Mouse (Mus musculus) monocyte, adult 2 months (primary cell): ENCODE measurements around the gene Spock3.
"Not testable (repeated sequence)": the region's sequence is repeated elsewhere in the genome, so short reads cannot be mapped to it uniquely, and the experiment has no call there.

Source experiments
- DNase-seq, 2 experiments: peaks; one replicate each; pipeline ENCODE4 v3.0.0; 2022; ENCODE audit warnings: low spot score in 2 of 2, low read depth in 1 of 2

Spock3 gene

DNA sequence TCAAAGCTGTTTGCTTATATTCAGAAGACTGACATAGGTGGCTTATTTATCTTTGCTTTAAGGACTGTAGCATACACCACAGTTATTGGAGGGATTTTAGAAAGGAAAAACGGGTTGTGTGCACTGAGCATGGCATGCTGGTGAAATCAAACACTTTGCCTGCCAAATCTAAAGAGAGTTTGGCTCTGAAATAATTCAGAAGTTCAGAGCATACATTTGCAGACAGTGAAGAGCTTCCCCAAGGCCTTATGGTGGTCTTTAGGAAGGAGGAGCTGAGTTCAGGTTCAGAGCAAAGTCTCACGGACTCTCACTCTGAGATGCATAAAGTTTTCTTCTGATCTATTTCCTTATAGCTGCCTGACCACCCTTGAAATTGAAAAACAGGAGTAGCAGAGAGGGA lies at the start of gene Spock3:
Spock3 (plus strand) TSS at position 301 of the 400 bp plus-strand sequence.
- DNase-seq, result no peak

DNA sequence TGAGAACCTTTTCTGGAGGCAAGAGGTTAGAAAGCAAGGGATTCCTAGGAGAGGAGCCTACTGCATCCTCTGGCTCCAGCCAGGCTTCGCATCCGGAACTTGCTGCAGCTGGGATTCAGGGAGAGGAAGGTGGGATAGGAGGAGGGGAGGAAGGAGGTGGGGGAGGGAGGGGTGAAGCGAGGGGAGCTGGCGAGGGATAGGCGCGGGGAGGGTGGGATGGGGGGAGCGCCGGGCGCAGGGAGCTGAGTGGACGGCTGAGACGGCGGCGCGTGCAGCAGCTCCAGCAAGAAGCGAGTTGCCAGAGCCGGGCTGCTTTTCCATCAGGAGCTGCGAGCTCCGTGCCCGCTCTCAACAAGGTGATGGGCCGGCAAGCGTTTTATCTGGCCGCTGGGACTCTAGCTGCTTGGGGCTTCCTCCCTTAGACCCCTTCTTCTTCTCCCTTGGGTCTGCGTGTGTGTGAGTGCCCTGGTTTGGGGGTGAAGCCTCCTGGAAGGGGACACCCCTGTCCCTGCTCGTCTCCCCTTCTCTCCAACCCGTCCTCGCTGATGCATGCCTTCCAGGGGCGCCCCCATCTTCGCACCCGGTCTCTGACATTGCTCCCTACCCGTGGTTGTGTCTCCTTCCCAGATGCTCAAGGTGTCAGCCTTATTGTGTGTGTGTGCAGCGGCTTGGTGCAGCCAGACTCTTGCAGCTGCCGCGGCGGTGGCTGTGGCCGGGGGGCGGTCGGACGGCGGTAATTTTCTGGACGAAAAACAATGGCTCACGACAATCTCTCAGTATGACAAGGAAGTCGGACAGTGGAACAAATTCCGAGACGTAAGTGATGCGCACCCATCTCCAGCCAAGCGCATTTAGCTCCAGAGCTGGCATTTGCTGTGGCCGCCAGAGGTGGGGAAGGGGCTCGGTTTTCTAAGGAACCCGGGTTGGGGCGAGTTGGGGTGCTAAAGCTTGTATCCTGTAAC lies 645 bp downstream of the Spock3 start:
- DNase-seq, result no peak

DNA sequence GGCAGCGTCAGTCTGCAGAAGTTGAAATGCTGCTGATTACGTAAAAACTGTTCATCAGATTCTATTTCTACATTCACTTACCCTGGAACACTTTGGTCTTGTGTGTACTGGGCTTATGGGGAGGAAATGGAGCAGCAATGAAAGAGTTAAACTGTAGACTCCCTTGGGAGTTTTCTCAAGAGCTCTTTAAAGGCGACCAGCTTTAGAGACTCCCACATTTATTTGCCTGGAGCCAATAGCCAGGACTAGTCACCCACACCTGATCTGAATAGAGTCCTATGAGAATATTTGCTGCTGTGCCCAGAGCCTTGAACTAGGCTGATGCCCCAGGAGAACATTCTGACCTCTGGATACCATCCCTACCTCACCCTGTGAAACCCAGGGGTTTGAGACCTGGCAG lies 1.7 kb downstream of the Spock3 start:
- DNase-seq, result no peak

DNA sequence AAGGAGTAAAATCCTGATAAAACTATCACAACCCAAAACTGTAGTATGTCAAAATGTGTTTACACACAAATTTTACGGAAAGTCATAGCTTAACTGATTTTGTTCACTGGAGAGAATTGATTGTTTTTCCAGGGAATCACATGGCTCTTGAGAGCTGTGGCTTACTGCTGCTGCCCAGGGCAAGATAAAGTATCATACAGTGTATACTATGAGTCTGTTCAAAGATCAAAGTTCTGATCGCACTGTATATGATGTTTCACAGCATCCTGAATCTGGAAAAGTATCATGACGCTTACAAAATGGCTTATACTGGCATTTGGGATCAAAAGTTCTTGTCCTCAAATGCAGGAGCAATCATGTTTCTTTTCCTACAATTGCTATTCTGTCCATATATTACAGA lies 11.8 kb downstream of the Spock3 start:
- no peak for DNase-seq

DNA sequence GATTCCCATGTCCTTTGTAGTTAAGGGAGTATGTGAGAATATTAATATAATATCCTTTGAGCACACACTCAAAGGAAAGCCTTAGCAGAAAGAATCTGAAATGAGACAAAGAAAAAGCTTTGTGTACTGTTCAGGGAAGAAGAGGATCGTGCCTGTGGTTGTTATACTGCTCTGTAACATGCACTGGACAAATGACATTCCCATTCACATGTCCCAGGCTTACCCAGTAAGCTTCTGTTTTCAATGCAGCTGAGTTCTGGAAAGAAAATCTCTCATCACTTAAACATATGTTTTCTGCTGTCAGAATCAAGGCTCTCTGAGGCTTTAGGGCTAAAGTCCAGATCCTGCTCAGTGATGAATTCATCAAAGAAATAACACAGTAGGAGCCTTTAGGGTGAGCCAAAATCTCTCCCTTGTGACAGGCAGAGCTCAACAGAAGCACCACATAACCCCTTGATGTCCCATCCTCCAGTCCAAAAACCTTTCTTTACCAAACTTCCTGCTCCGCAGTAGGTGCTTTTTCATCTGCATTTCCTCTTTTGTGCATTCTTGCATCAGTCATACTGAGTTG lies 19.1 kb downstream of the Spock3 start:
- no peak for DNase-seq

DNA sequence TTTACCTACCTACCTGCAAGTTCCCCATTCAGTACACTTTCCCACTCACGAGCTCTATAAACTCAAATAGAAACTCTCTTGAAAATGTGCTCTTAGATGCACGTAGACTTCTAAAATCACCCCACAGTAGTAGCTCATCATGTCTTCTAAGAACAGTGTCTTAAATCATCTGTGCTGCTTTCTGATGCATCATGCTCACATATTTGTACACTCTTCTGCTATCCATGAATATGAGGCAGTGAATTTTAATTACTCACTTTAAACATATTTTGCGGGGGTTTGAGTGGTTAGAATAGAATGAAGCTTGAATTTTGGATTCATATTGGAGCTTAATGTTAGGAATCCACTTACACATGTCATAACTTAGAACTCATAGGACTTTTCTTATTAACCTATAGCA lies 138.2 kb downstream of the Spock3 start:
- no peak for DNase-seq

DNA sequence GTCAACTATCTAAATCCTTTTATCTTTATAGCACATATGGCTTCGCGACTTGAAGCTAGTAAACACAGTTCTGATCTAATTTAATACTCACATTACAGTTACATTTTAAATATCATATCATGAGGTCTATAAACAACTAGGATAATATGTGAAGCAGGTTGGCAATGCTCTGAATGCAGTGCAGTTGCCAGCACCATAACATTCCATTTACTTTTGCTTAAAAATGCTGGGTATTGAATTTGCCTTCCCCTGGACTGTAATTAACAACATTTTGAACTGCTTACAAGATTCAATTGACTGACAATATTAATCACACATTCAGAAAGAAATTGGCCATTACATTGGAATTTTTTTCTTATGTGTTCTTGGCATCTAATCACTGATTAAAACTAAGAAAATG lies 147.4 kb downstream of the Spock3 start:
- no peak for DNase-seq

DNA sequence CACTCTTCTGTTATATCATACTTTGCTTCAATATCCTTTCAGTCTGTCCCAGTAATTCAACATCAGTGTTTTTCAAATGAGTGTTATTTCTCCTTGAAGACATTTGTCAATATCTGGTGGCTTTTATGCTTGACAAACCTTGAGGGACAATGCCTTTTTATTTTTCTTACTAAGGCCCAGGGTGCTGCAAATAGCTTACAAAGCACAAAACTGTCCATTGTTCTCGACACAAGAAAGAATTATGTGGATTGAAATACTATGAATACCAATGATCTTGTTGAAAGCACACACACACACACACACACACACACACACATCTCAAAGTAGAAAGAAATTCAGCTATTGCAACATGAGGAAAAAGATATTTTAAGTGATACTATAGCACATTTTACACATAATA lies 159.0 kb downstream of the Spock3 start:
- no peak for DNase-seq

DNA sequence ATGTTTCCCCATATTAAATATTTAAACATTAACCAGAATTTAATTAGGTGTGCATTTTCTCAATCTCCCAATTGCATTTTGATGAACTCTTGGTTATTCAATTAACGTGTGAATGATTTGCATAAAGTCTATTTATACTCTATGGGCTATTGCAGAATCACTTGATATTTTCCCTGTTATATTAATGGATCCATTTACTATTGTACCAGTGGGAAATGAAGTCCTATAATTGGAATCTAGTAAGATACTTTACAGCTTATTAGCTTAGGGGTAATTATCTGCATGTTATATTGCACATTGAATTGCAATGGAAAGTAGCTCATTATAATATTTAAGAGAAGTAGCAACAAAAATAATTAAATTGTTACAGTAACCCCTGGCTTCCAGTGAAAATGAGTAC lies 162.1 kb downstream of the Spock3 start:
- no peak for DNase-seq

DNA sequence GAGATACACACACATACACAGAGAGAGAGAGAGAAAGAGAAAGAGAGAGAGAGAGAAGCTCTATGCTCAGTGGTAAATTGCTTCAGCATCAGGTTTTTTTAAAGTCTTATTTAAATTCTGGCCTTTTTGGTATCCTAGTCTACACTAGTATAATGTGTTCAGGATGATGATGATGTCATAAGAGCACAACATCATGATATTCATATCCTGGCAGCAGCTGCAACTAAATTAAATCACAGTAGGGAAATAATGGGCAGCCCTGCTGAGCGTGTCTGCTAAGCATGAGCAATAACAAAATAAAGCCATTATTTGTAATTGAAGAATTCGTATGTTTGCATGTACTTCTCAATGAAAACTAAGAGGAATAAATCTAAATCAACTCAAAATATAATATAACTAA lies 169.7 kb downstream of the Spock3 start:
- DNase-seq, result no peak

DNA sequence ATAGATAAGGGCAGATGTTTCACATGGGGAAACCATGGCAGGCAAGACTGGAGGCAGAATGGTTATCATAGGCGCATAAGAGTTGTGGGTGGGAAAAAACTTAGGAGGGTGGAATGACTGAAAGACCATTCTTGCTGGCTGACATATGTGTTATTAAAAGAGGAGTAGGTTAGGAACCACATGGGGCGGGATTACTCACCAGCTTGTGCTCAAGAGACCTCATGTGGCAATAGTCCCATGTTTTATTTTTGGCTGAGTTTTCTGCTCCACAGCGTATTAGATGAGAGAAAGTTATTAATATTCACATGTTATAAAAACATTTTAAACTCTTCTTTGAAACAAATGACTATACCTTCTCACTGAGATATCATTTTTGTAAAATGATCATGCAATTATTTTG lies 184.6 kb downstream of the Spock3 start:
- DNase-seq, result no peak

DNA sequence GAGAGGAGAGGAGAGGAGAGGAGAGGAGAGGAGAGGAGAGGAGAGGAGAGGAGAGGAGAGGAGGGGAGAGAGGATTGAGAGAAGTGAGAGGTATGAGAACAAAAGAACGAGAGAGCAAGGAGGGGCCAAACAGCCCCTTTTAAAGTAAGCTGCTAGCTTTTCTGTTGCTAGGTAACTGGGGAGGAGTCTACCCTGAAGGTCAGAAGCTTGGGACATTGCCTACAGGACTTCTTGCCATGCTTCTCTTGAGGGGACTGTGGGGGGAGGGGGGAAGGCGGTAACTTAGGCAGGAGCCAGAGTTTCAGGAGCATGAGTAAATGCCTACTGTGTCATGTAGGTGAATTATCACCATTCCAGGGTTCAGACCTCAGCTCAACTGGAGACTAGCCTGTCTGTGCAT lies 213.1 kb downstream of the Spock3 start:
- DNase-seq, result not testable (repeated sequence)

DNA sequence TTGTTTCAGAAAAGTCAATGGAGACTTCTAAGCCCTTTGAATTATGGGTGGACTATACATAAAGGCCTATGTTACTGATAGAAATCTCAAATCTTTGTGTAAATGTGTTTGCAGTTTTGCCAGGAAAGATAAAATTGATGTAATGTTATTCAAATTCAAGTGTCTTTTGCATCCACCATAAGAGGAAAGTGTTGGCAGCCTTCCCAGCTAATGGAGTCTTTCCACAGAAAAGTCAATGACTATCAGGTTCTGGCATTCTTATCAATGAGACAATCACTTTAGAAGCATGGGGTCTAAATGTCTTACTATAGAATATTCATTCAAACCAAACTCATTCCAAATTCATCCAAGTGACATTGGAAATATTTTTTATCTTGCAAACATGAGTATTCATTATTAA lies 214.5 kb downstream of the Spock3 start:
- no peak for DNase-seq

DNA sequence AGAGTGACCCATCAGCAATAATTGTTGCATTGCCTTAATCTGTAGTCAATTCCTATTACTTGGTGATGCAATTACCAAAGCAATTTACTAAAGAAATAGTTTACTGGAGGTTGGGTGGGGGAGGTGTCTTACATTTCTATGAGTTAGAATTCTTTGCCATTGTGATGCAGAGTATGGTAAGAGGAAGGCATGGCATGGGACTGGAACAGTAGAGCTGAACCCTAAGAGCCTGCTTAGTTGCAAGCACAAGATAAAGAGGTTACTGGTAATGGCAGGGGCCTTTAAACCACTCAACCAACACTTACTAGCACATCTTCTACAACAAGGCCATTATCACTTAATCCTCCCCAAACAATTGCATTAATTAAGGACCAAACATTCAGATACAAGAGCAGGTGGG lies 219.1 kb downstream of the Spock3 start:
- DNase-seq, result no peak

DNA sequence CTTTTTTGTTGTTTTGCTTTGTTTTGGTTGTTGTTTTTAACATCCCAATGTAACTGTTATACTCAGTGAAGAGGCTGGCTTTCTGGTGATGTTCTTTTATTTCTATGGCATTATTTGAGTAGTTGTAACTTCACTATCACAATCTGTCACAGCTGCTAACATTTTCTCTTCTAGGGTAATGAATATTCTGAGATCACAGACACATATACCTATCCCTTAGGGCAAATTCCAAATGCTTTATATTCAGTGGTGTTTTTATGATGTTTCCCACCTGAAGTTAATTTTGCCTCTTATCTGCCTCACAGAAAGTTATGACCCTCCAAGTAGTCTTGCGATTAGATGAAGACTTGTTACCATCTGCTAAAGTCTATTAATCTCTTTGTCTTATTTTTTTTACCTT lies 230.5 kb downstream of the Spock3 start:
- no peak for DNase-seq

DNA sequence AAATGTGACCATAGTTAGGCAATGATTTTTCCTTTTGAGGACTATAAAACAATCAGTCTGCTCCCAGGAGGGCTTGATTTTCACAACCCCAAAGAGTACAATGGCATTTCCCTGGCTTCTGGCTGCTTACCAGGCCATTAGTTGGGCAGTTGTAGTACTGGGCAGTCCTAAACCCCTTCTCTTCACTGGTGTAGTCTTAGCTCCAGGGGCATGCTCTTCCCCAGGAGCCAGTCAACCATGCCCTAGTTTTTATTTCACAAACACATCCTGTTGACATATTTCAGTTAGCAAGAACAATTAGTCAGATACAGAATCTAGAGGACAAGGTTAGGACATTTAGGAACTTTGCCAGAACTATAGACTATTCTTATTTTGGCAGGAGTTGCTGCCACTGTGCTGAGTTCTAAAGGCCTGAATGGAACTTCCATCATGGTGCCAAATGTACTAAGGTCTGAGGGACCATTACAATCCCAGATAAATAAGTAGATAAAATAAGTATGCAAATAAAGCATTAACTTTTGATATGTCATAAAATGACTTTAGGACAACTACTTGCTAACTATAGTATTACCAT lies 308.1 kb downstream of the Spock3 start:
- DNase-seq, result no peak

DNA sequence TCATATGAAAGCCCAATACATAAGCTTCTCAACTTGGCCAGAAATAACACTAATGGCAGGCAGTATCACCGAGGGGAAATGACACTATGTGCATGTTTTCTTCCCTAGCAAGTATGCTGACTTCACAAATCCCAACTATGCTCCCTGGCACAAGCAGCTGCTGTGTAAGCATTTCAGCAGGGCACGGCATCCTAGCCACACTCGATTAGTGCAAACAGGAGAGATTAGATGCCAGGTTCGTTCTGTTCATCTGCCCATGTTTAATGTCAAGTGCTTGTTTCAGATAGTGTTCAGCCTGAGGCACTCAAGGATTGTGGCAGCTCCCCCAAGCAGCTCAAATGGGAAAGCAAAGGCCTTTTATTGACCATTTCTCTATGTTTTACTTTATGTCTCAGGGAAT lies 311.7 kb downstream of the Spock3 start:
- DNase-seq, result no peak

DNA sequence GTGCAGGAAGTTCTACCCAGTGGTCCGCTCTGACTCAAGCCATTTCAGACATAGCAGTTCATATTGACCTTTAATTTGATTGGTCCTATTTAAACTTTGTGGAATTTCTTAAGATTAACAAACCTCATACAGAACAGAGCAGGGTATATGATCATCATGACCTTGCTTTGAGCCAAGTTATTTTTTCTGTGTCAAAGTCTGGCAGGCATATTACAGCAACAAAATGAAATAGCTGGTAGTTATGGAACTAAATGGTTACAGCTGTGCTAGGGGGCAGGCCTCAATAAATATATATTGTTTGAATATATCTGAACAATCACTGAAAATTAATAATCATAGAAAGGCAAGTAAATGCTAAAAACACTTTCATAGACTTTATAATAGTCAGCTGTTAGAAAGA lies 384.6 kb downstream of the Spock3 start:
- DNase-seq, result no peak

DNA sequence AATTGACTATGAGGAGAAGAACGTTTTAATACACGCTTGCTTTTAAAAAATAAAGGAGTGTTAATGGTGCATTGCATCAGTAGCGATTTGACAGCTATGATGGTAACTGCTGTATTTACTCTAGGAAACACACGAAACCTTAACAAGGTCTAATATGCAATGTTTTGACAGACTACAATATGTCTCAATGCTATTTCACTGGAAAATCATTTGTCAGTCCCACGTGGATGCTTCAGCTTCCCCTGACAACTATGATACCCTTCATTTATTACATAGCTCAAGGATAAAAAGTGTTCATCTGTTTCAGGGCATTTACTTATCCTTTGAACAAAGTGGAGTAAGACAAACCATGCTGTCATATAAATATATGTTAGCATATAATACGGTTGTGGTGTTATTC lies 417.8 kb downstream of the Spock3 start:
- DNase-seq, result no peak

DNA sequence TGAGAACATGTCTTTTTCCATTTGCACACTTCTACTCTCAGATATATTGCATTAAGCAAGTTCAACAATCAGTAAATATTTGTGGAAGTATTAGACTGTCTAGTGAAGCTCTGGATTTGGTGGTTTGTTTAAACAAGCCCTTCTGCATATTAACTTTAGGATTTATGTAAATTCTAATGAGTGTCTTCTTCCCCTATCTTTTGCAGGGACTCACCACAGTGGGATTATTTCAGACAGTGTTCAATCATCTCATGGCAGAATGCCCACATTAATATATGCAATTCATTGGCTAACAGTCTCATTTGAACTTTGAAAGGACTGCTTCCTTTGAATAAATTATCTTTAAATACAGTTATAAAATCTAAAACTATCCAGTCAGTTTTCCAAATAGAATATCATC lies 446.9 kb downstream of the Spock3 start:
- DNase-seq, result no peak
